Mouse (Mus musculus) gastrocnemius, postnatal 25 days (tissue): Measurements from ENCODE around the gene Tex33. TPM values are rescaled to one million over a fixed set of nuclear protein-coding genes. Genes with fewer than 3 reads are reported as not detected.
A peak's percentile ranks its signal among the peaks of the same experiment; 100 is the strongest.
"Not testable (repeated sequence)": the region's sequence is repeated elsewhere in the genome, so short reads cannot be mapped to it uniquely, and the experiment has no call there.

Experiments used
- DNase-seq: peaks from one replicate; pipeline ENCODE4 v3.0.0; 2022
- total RNA-seq, 2 experiments: library from RNA; stranded (reverse); gene quantifications; 1 replicate in 1 of 2; 2 replicates in 1 of 2; pipeline ENCODE4 v1.2.3; 2021

Tex33 gene
- total RNA-seq, 2 experiments from 2014 or later: not detected

DNA sequence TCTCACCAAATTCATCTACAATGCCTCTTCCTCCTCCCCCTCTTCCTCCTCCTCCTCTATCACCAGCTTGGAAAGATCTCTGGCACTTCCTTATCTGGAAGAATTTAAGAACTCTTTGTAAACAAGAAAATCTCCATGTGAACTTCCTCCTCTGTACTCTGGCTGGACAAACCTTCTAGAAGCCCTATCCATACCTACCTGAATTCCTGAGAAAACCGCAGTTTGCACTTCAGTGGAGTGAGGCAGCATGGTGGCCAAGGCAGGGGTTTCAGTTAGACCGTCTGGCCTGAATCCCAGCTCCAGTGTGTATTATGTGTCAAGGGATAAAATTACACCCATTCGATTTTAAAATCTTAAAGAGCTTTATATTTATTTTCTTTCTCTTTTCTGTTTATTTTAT, 22.9 kb downstream of the Tex33 start:
- no peak for DNase-seq

GRCm38 (mm10) chr15:78369641-78370040, 26.1 kb downstream of the Tex33 start:
- DNase-seq: peak; percentile 27

DNA sequence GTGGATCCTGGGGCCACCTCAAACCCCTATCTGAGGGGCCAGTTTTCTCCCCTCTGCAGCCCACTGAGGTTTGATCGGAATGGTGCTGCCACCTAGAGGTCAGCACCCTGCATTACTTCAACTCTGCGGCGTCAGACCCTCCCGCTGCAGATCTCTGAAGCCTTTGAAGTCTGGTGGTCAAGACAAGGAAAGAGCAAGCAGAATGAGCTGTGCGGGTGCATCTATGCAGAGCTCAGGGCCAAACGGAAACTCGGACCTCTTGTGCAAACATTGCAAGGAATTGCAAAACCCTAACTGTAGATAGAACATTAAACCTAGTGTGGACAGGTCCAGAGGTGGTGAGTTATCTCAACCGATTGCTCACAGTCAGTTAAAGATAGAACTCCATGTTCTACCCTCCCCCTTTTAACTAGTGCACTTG, 26.8 kb downstream of the Tex33 start:
- DNase-seq: no peak

DNA sequence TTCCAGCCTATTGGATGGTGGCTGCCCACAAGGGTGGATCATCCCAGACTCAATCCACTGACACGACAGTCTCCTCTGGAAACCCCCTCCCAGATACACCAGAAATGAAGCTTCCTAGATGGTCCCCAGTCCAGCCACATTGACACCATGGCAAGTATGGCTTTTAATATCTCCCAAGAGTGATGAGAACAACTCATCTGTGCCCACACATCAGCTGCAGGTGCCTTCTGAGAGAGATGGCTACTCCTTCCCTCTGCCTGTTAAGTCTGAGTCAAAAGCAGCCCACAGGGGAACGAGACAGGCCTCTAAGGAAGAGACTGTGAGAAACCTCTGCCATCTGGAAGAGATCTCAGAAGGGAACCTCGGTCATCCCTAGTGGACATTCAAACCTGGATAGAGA, 27.9 kb downstream of the Tex33 start:
- DNase-seq: no peak

DNA sequence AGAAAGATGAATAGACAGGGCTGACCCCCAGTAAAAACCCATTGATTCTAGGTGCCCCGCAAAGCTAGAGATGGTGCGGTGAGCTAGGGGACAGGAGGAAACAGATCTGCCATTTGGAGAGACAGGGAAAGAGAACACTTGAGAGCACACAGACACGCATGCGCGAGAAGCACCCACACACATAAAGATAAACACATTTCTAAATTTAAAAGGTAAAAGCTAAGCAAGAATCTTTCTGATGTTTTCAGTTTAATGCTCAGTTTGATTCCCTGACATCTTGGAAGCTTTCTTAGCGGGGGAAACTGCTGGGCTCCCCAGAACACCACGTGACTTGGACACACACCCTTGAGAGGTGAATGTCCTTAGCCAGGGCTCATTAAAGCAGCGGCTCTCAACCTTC, 28.8 kb downstream of the Tex33 start:
- no peak for DNase-seq

DNA sequence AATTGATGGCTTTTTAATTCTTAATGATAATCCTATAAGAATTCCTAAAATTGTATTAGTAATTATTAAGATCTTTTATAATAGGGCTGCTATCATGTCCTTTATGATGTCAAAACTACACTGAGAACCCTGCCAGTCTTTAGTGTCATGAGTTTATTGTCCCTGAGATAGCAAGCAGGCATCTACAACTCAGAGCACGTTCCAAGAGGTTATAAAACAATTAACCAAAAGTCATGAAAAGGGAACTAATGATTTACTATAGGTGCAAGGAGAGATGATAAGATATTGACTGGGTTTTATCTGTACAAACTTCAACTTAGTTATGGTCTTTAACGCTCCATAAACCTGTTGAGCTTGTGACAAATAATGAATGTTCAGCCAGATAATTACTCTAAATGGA, 29.8 kb downstream of the Tex33 start:
- no peak for DNase-seq

GRCm38 (mm10) chr15:78355548-78355947, 40.2 kb downstream of the Tex33 start:
- DNase-seq: no peak

DNA sequence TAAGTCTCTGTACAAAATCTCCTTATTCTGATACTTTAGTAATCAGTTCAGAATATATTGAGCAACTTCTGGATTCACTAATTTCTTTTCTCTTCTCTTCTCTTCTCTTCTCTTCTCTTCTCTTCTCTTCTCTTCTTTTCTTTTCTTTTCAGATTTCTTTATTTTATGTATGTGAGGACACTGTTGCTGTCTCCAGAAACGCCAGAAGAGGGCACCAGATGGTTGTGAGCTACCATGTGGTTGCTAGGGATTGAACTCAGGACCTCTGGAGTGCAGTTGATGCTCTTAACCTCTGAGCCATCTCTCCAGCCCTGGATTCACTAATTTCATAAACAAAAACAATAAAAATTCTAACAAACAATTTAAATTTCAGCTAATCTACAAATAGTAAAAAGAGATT, 40.8 kb downstream of the Tex33 start:
- no peak for DNase-seq

GRCm38 (mm10) chr15:78351586-78352165, 44.0 kb downstream of the Tex33 start:
- DNase-seq: no peak

- DNase-seq: no peak
Measured at GRCm38 (mm10) chr15:78344567-78344966, 51.1 kb downstream of the Tex33 start.

DNA sequence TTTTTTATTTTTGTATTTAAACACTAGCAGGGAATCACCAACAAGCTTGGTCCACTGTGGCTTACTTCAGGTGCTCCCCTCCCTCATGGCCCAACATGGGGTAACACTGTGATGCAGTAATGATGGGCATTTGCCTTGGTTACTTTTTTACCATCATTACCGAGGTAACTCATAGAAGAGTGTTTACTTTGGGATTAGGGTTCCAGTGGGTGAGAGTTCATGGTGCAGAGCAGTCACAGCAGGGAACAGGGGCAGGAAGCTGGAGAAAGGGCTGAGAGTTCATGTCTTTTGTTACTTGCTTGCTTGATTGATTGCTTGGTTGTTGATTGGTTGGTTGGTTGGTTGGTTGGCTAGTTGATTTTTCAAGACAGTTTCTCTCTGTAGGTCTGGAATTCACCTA, 52.0 kb downstream of the Tex33 start:
- DNase-seq: no peak

GRCm38 (mm10) chr15:78340919-78341318, 54.8 kb downstream of the Tex33 start:
- DNase-seq: not testable (repeated sequence)

- DNase-seq: peak; percentile 57
Measured at GRCm38 (mm10) chr15:78339627-78340423, 55.9 kb downstream of the Tex33 start.

DNA sequence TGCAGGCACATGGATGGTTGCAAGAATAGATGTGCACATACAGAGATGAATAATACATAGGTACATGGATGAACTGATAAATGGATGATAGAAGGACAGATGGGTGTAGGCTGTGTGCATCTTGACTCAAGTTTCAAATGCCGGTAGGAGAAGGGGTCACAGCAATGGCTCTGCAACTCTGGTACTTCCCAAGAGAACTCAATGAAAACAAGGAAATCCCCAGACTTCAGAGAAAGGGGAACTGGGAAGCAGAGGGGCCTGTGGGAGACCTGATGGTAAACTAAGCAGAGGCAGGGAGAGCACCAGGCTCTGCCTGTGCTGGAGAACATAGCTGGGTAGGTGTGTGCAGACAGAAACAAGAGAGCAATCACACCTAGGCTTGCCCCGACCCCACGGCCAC, 61.3 kb downstream of the Tex33 start:
- DNase-seq: no peak

- DNase-seq: no peak
Measured at GRCm38 (mm10) chr15:78332981-78333380, 62.7 kb downstream of the Tex33 start.

DNA sequence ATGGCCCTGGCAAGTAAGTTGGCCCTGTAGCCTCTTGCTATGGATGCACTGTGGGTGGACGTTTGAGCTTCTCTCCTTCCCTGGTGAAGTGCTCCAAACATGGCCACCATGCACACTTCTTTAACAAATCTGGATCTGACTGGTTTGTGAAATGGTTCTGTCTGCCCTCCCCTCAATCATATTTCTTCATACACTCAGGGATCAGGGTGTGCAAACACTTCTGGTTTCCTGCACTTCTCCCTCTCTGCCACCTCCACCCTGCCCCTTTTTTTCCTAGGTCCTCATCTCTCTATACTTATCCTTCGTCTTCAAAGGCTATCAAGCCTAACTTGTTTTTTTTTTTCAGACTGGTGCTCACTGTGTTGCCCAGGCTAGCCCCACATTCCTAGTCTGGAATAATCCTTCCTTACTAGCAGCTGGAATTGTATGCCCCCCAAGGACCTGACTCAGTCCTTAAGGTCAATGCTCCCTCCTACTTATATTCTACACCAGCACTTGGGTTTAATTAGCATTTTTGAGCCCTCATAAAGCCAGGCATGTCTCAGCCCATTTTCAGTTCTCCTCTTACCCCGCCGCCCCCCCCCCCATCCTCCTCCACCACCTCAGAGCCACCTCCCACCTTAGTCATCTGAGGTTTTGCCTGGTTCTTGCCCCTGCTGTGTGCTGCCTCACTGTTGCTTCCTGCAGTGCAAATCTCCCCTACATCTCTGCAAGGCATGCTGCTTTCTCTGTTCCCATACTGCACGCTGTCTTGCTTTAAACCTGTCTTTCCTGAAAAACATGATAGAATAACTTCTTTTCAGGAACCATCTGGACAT, 64.0 kb downstream of the Tex33 start:
- no peak for DNase-seq

GRCm38 (mm10) chr15:78330706-78331105, 65.0 kb downstream of the Tex33 start:
- DNase-seq: no peak

GRCm38 (mm10) chr15:78329972-78330371, 65.7 kb downstream of the Tex33 start:
- DNase-seq: not testable (repeated sequence)

DNA sequence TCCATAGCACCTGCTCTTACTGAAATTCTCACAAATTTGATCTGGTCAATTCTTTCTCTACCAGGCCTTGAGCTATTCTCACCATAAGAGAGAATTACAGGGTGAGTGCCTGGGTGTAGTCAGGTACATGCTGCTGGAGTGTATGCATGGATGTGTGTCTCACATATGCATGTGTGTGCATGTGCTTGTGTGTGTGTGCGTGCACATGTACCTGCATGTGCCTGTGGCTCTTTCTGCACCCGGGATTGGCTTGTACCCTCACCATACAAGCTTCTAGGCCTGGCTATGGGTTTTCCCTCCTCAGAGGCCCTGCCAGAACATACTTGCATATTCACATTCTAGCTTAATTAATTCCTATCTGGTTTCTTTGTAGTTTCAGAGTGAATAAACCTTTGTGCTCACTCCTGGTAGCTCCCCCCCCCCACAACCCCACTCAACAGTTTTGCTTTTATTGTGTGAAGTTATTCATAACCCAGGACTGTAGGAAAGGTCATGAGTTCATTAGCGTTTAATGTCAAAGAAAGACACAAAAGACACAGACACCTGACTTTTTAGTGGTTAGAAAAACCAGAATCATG, 67.1 kb downstream of the Tex33 start:
- DNase-seq: no peak
